Mouse (Mus musculus): ENCODE measurements at regions not wholly inside any gene's neighbourhood (a gene's known extent, or its start where the extent isn't known, plus 50 kb on each side); places are given as distances from the start of the nearest gene placed in this dataset.
A peak's percentile ranks its signal among the peaks of the same experiment; 100 is the strongest.

GRCm38 (mm10) chr8:79828763-79829542 is 117.3 kb downstream of the Anapc10 start:
- no peak for DNase-seq
- intact Hi-C loops (cut with DNase I; ENCODE audit: low total_unique reads), result no loop called here

GRCm38 (mm10) chr8:79829543-79829890 is 117.9 kb downstream of the Anapc10 start:
- no peak for DNase-seq
- intact Hi-C loops (cut with DNase I; ENCODE audit: low total_unique reads), result no loop called here

DNA sequence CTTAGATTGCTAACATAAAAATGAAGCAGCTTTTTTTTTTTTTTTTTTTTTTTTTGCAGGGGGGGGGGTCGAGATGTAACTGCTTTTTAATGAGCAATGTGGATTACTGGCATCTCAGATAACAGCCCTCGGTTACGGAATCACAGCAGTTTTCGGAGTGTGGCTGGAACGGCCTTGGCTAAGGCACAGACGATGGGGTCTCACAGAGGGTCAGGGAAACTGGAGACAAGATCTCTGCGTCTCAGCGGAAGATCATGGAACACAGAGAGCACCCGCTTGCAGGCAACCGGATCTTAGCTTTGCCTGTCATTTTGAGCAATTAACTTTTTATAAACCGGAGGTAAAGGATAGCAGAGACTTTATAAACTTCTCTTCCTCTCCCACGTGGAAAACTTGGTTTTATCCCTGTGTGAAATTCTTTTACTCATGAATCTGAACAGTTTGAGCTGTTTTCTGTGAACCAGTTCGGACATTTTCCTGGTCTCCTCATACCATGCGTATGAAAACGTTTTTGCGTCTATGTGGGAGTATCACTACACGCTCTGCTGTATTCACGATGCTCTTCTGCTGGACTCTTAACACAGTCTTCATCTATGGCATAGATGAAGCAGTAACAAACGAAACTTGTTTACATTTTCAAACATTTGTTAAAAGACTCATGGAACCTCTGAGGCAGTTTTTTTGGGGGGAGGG is 118.5 kb downstream of the Anapc10 start:
- intact Hi-C loops (cut with DNase I; ENCODE audit: low total_unique reads), result no loop called here
- DNase-seq, result no peak

DNA sequence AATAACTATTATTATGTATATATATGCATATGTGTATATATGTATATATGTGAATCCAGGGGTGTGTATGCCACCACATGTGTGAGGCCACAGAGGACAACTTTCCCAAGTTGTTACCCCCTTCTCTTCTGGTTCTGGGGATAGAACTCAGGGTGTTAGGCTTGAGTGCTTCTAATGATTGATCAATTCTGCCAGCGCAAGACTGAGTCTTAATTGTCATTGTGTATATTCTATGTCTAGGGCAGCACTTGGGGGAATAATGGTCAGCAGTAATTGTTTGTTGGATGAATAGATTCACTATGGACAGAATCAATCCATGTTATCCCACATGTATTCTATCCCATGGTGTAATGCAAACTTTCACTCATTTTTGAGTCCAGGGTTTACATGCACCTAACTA is 127.3 kb downstream of the Anapc10 start:
- intact Hi-C loops (cut with DNase I; ENCODE audit: low total_unique reads), result no loop called here
- no peak for DNase-seq

DNA sequence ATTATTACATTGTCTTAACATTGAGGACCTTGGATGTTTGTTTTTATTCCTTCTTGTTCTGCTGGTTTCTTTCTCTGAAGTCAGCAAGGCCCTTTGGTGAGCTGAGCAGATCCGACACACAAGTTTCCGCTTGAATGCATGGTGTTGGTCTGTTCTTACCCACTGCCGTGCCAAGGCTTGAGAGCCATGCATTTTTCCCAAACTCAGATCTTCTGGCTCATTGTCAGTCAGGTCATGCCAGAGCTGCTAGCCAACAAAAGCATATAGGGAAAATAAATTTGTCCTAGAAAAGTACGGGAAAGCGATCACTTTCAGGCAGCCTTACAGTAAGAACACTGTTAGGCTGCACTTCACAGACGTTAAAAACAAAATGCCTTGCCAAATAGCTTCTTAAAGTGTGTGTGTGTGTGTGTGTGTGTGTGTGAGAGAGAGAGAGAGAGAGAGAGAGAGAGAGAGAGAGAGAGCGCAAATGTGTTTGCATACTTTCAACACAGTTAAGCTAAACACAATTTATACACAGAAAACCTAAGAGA is 138.4 kb downstream of the Anapc10 start:
- DNase-seq, result no peak
- intact Hi-C loops (cut with DNase I; ENCODE audit: low total_unique reads), result no loop called here

- DNase-seq, result no peak
- intact Hi-C loops (cut with DNase I; ENCODE audit: low total_unique reads), result no loop called here
These were observed 138.9 kb downstream of the Anapc10 start for GRCm38 (mm10) chr8:79850519-79850918.

DNA sequence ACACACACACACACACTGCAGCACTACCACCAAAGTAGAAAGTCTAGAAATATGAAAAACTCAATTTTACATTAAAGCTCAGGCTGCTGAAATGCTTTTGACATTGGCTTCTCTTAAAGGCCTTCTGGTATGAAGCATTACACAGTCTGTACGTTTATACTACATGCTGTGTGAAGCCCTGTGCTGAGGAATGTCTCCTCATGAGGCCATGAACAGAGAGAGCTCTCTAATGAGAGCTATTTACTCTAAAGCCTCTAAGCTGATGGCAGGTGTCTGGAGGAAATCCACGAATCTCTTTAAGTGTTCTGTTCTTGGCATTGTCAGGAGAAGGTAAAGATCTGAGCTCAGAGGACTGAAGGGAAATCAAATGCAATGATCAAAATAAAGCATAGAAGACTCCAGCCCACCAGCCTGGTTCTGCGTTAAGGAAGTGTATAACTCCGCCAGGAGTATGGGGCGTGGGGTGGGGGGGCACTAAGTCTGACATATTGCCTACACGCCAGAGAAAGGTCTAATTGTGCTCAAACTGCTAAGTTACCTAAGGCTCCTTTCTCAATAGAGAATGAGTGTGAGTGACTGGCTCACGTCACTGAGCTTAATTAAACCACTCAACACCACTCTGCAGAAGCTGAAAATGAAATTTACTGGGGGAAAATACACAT is 160.9 kb downstream of the Anapc10 start:
- no peak for DNase-seq
- intact Hi-C loops (cut with DNase I; ENCODE audit: low total_unique reads), result no loop called here

- DNase-seq, result peak; percentile 29
These were observed 149.8 kb downstream of the Hhip start for GRCm38 (mm10) chr8:79907971-79908370.

More at GRCm38 (mm10) chr8:79907971-79908370, 149.8 kb downstream of the Hhip start:
- intact Hi-C loops (cut with DNase I; ENCODE audit: low total_unique reads), result no loop called here

Measured in gastrocnemius, postnatal 14 days (tissue).